Mouse (Mus musculus) heart, adult 2 months (tissue): ENCODE data around the gene Itgbl1.

Experiments
- CTCF ChIP-seq: fragments of 200-600 bp; IDR thresholded peaks from 2 replicates; pipeline ENCODE4 v1.8.1; 2022; ENCODE audit warnings: antibody characterized with exemption, mild to moderate bottlenecking, moderate library complexity
- POLR2A ChIP-seq: fragments of 200-500 bp; IDR thresholded peaks from 2 replicates; pipeline ENCODE4 v1.6.1; 2011; ENCODE audit warnings: mild to moderate bottlenecking, low read depth, low read length, control low read depth; ENCODE audit not compliant: insufficient read depth

DNA sequence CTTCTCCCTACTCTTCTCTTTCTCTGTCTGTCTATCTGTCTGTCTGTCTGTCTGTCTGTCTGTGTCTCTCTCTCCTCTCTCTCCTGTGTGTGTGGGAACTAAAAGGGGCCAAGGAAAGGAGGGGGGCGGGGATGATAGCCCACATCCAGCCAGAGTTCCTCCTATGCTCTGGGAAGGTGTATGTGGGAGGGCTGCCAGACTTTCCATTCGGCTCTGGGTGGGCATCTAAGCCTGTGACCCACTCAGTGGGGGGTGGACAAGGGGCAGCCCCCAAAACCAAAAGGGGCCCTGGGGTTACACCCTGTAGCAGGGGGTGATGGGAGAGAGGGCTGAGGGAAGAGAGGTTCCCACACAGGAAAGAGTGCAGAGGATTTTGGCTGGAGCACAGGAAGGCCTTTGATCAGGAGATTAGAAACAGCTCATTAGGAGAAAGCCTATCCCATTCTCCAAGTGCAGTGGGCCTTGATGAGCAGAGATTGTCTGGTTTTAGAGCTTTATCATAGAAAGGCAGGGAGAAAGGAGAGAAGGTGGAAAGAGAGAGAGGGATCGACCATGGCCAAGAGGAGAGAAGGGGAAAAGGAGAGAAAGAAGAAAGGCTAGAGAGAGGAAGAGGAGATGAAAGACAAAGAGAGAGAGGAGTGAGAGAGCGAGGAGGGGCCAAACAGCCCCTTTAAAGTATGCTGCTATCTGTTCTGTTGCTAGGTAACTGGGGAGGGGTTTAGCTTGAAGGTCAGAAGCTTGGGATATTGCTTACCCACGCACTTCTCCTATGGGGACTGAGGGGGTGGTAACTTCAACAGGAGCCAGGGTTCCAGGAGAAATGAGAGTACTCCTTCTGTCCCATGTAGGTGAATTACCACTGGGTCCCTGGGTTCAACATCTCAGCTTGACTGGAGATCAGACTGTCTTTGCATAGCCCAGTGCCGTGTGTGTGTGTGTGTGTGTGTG, 206.3 kb downstream of the Itgbl1 start:
- no peak for TF ChIP-seq CTCF
- no peak for TF ChIP-seq POLR2A
